Mouse (Mus musculus) kidney, postnatal 36 days (tissue): ENCODE data around the gene Diaph2.
"Not testable (repeated sequence)": the region's sequence is repeated elsewhere in the genome, so short reads cannot be mapped to it uniquely, and the experiment has no call there.

ENCODE experiments used
- DNase-seq, 2 experiments: peaks; one replicate each; pipeline ENCODE4 v3.0.0; 2021 to 2022; ENCODE audit warnings: mixed read lengths in 2 of 2

Diaph2 gene

DNA sequence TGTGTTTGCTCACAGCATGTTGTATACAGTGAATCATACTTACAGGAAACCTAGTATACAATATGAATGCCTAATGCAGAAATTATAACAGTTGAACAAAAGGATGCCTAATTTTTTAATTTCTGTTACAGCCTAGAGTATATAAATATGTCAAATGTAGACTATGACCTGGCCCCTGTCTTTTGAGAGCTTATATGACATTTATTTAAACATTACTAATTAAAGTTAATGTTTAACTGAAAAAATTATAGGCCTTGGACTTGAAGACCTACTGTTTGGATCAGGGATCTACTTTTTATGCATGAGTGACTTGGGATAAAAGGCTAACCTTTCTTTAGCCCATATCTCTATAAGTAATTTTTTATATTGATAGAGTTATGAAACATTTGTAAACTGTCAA is 84.3 kb downstream of the Diaph2 start:
- no peak for DNase-seq

DNA sequence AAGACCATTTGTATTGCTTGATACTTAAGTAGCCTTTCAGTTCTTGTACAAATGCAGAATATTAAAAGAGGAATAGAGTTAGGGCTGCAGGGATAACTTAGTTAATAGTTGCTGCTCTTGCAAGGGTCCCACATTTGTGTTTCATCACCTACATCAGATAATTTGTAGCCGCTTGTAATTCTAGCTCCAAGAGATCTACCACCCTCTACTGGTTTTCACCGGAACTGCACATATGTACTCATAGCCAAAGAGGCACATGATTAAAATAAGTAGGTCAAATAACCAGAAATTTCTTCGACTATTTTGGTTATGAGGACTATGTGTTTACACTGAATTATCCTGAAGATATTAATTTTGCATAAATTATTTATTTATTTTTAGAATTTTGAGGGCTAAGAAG is 134.9 kb downstream of the Diaph2 start:
- DNase-seq = peak; percentile 48 to 66

DNA sequence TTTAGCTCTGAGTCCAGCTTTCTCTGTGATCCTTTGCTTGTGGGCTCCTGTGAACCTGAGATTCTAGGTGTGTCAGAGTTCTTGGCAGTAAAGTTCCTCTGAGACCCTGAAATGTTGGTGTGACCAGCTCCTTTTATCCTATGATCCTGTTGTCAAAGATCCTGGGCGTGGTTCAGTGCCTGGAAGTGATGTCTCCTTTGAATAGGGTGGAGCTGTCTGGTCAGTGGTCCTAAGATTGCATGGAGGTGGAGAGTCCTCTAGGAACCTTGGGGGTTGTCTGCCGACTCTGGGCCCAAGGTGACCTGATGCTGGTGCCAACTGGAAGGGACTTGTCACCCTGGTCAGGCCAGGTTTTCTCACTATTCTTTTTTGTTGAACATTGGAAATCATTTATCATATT is 176.3 kb downstream of the Diaph2 start:
- DNase-seq = no peak

DNA sequence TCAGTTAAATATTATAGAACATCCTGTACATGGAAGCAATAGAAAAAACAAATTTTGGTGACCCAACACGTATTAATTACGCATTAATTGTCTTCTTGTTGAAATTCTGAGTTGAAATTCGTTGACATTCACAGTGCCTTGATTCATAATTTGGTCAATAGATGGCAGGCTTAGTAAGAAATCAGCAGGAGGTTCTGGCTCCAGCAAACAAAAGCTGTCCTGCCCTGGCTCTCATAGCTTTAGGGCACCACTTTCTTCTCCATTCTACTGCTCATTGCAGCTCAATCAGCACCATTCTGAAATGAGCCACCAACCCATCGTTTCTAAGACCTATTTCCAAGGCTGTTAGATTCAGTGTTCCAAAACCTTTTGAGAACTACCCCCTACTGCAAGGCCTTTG is 225.3 kb downstream of the Diaph2 start:
- no peak for DNase-seq

DNA sequence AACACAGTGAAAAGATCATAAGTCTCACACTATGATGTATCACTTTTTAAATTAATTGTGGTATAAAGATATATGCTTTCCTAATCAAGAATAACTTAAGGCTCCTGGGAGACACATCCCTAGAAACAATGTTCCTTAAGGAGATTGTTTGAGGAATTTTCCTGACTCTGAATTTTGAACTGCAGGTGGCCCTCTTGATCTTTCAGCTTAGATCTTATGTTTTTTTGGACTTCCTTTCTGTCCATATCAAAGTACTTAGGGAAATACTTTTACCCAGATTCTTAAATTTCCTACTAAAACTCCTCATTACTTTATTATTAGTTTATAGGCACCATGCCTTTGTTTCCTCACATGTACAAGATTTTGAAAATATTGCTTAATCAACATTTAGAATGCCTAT is 258.7 kb downstream of the Diaph2 start:
- DNase-seq = no peak

DNA sequence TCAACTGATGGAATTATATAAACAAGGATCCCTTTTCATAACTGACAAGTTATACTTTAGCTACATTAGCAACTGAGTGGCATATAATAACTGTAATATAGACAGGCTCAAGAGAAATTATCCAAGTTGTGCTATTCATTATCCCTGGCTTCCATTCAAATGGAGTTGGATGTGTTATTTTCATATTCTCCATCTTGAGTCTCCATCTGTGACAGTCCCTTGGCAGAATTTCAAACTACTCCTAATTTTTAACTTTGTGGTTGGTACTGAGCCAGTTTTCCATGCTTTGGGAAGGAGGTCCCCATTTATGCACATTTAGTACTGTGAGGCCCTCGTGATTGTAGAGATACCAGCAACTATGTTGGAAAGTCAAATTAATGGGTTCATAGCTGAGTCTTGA is 270.2 kb downstream of the Diaph2 start:
- no peak for DNase-seq

DNA sequence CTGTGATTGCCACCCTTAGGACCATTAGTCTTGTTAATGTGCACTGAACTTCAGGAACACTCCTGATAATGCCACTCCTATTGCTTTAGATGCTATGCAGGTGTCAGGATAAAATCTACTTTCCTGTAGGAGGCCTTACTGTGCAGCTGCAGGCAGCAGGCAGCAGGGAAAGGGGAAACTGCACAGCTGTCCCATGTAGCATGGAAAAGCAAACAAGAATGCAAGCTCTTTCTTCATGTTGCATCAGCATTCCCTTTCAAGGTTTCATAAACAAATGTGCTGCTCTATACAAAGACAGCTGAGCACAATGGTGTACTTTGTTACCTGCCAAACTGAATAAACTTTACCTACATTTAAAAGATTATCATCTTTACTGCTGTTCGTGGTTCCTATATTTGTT is 295.0 kb downstream of the Diaph2 start:
- no peak for DNase-seq

DNA sequence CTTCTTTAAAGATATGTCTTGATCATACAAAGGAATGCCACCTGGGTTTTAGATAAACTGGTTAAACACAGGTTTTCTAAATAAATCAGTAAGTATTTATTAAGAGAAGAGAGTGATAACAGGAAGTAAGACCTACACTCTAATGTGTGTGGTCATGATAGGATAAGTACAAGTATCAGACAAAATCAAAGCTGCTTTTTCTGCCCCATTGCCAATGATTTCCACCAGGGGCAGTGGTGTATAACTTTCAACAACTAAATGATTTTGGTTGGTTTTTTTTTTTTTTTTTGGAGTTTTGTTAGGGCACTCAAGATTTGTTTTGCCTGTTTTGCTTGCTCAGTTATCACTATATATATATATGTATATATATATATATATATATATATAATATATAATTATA is 399.7 kb downstream of the Diaph2 start:
- DNase-seq = no peak

DNA sequence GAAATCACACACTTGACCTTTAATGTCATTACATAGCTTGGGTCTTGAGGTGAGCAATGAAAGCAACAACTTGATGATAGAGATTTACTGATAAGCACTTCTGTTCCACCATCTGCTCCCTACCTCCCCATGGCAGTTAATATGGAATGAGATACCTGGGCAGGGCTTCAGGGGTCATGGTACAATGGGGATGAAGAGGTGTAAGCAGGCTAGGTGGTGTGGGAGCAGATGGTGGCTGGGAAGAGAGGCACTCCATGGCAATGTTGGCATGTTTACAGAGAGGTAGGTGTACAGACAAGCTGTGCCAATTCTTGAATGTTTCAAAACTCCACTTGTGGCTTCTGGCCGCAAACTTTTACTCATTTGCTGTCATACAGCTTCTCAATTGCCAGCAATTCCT is 402.6 kb downstream of the Diaph2 start:
- DNase-seq = no peak

DNA sequence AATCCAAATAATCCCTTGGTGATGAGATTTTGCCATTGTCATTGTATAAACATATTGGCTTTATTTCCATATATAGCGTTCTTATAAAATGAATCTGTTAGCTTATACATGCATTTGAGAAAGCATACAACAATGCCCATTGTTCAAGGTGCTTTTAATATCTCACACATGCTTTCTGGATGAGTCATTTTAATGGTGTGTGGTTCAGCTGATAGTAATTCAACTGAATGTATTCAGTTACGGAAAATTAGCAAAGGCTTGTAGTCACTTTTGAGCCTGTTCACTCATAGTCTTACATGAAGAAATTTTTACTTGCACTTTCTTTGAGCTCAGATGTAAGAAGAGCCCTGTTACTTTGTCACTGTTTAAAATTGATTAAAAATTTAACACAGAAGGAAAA is 423.6 kb downstream of the Diaph2 start:
- no peak for DNase-seq

DNA sequence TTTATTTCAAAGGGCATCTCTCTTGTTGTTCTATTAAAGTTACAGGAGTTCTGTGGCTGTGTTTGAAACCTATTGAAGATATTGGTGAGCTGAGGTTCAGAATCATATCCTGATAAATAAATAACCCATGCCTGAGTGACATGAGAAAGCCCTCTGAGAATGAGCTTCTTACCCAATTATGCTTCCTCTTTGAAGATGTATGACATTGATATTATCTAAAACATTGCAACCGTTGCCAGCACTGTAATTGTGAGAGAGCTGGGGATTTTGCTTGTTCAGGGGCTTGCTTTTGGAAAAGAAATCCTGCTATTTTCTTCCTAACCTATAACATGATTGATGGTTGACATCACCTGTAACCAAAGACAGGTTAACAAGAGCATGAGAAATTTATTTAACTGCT is 438.3 kb downstream of the Diaph2 start:
- no peak for DNase-seq

DNA sequence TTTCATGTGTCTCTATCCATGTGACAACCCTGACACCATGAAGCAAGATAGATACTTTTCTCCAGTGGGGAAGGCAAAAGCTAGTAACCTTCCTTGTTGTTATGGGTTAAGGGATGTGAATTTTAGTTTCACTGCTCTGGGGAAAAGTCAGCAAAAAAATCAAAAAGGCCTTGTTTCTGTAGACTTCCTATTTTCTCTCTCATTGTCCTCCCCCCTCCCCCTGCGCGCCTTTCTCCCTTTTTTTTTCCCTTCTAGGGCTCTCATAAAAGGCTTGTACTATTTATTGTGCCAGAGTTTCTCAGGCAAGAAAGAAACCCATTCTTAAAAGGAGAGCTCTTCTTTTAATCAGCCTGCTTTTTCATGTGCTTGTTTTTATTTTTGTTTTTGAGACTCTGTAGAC is 438.9 kb downstream of the Diaph2 start:
- DNase-seq = no peak

DNA sequence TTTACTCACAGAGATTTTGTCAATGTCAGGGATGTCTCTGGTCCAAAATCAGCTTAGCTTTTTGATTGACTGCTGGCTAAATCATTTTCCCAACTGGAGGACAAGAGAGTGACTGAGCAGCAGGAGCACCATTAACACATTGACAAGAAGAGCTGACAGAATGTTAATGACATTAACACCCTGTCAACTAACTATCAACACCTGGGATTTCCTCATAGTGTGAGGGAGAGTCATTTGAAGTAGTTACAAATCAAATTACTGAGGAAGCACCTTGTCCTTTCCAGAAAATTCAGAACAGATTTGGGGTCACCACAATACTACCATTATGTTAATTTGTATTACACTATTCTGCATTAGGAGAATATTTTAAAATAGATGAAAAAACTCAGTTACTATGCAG is 439.7 kb downstream of the Diaph2 start:
- DNase-seq = no peak

DNA sequence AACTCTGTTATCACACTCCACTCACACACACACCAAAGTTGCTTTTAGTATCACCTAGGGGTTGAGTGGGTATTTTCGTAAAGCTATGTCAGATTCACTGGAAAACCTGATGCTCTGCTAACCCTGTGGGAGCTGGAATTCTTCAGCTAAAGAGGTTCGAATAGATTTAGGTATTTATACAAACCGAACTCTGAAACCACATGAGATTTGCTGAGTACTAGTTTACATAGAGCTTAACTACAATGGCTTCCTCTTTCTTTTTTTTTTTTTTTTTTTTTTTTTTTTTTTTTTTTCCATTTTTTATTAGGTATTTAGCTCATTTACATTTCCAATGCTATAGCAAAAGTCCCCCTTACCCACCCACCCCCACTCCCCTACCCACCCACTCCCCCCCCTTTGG is 447.9 kb downstream of the Diaph2 start:
- DNase-seq = not testable (repeated sequence)

DNA sequence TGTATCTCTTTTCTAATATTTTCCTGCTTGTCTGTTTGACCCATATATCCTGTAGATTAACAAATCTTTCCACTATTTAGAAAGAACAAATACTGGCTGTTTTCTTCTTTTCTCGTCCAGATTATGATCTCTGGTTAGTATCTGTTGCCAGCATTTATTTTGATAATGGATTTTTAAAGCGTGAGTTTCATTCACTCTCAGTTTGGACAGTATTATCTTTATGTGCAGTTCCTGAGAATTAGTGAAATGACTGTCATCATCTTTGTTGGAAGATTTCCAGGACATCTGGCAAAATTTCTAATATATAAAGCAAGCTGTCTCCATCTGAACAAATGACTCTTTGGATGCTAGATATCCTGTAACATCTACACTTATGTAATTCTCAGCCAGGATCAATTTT is 455.7 kb downstream of the Diaph2 start:
- DNase-seq = no peak

DNA sequence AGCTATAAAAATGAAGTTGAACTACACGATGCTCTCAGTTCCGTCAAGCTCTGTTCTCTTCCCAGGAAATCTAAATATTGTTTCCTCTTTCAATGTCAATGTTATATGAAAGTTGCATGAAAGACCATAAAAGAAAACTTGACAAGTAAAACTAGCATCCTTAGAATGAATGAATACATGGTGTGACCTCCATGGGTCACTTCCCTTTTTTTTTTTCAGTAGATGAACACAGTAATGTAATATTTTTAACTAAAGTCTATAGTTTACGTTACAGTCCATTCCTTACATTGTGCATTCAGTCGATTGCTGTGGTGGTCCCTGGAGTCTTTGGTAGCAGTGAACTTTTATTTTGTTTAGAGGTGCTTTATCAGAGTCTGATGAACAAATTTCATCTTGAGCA is 462.7 kb downstream of the Diaph2 start:
- no peak for DNase-seq

DNA sequence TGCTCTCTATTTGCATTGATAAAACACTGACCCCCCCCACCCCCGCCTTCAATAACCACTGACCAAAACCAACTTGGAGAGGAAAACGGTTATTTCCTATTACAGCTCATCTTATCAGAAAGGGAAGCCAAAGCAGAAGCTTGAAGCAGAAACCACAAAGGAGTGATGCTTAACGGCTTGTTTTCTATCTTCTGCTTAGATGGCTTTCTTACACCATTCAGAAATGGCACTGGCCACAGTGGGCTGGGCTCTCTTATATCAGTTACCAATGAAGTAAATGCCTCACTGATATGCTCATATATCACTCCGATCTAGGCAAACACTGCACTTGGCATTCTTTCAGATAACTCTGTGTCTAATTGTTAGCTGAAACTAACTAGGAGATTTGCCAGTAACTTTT is 463.2 kb downstream of the Diaph2 start:
- DNase-seq = no peak

DNA sequence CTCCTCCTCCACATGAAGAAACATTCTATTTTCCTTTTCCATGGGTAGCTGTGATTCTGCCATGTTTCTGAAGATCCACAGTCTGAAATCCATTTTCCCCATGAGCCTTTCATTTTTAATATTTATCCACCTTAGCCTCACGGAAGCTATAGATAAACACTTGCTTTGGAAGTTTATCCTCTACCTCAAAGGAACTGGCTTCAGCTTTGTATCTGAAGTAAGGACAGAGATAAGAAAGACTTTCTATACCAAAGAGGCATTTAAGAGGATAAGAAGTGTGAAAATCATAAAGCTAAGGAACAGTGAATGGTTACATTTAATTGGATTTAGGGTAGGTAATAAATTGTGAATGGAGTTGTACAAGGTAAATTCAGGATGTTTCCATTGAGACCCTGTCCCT is 480.5 kb downstream of the Diaph2 start:
- no peak for DNase-seq

DNA sequence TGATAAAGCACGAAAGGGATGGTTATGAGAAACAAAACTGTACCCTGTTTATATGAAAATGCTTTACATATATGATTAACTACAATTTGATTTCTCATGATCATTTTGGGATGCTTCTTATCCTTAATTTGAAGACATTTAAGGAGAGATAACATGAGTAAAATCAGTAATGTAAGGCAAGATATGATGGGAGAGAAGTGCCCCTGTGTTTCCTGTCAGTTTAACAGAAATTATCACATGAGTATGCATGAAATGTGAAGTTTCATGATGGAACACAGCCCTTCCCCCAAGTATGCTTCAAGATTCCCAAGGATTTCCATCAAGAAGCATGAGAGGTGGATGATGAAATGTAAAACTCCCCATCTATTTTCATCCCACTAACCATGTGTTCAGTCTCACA is 485.6 kb downstream of the Diaph2 start:
- no peak for DNase-seq

DNA sequence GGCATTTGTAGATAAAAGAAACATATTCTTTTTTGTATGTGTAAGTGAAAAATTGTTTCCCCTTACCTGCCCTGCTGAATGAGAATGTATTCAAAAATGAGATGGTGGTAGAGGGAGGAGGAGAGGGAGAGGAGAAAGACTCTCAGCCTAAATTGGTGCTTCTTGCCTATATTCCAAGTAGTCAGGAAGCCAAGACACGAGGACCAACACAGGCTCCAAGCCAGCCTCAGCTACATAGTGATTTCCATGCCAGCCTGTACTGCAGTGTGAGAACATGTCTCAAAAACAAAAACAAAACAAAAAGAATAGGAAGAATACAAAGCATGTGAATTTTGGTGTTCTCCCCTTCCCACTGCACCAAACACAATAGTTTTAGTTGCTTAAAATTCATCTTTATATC is 497.1 kb downstream of the Diaph2 start:
- DNase-seq = no peak

DNA sequence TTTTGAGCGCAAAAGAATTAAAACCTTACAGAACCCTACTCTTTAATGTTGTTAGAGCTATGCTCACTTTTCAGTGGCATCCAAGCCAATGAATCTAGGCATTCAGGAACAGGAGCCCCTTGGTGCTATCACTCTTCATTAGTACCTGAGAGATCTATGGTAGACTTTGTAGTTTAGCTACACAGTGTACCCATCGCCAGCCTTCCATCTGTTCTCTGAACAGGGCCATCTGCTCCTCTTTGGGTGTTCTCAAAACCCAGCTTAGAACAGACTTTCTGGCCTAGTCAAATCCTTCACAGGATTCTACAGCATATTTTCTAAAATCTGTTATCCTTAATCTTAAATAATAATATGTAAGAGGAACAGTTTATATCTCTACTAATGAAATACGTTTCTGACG is 504.1 kb downstream of the Diaph2 start:
- no peak for DNase-seq

DNA sequence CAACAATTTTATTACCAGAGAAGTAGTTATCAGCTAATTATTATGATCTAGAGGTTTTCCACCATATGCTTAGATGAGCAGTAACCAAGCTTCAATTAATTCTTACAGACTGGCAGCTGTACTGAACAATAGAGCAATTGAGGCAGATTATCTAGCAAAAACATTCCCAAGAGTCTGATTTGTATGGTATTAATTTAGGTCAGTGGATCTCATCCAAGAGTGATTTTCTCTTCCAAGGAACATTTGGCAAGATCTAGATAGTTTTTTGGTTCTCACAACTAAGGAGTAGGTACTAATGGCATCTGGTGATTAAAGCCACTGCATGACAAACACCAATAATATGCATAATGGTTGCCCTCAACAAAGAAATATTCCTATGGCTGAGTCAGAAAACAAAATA is 516.2 kb downstream of the Diaph2 start:
- DNase-seq = no peak

DNA sequence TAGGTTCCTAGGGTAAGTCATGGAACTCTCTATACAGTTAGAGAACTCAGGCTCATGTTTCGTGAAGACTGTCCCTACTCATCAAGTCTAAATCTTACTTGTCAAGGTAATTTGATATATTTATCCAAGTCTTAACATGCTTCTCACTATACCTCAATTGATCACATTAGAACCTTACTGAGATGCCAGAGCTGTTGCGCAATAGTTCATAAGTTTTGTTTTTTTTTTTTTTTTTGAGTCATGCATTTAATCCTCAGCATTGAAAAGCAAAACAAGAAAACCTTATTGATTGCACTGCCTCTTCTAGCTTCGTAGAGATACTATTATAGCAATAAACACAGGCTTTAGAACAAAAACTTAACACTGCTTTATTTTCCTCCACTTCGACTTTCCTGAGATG is 529.6 kb downstream of the Diaph2 start:
- DNase-seq = no peak

DNA sequence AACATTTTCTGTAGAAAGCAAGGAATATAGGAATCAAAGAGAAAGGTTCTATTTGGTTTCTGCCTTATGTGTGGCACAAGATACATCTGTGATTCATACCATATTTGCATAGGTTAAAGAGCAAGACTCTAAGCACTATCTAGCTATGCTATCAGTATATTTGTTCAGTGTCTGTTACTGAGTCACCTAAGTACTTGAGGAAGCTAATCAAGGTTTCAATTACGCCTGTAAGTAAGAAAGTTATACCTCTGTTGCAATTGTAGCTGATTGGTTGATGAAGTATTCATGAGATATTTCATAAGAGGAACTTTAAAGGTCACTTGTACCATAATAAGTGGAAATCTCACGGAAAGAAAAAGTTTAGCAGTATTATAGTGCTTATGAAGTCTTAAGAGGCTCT is 531.9 kb downstream of the Diaph2 start:
- no peak for DNase-seq

DNA sequence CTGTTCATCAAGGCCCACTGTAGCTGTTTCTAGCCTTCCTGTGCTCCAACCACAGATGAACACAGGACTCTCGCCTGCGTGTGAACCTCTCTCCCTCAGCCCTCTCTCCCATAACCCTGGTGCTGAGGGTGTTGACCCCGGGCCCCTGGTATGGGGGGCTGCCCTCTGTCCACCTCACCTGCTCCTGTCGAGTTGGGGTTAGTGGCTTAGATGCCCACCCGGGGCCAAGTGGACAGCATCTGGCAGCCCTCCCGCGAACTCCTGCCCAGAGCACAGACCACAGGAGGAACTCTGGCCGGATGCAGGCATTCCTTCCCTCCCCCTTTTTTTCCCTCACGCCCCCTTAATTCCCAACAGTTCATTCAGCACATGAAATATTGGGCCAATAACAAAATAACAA is 537.5 kb downstream of the Diaph2 start:
- DNase-seq = no peak

DNA sequence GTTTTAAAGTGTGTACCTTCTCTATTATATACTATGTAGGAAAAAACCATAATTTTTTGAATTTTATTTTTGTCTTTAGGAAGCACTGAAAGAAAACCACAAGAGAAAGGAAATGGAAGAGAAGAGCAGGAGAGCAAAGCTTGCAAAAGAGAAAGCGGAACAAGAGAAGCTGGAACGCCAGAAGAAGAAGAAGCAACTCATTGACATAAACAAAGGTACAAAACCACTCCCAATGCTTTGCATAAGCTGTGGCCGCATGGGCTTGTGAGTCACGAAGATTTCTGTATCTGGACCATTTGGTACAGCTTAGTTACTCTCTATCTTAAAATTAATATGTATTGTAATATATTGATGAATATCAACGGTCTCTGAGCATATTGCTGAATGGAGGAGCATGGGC is 540.2 kb downstream of the Diaph2 start:
- no peak for DNase-seq
